Mouse (Mus musculus) bone marrow macrophage, adult 2 months (primary cell): ENCODE measurements around the gene Ppp6r1.

Source experiments
- CTCF ChIP-seq: IDR thresholded peaks from 2 replicates; pipeline ENCODE4 v1.5.1; 2012; ENCODE audit warnings: low read depth, mild to moderate bottlenecking, low read length, moderate library complexity
- POLR2A ChIP-seq: IDR thresholded peaks from 2 replicates; pipeline ENCODE4 v1.6.1; 2012; ENCODE audit warnings: mild to moderate bottlenecking, low read depth, low read length, borderline replicate concordance

DNA sequence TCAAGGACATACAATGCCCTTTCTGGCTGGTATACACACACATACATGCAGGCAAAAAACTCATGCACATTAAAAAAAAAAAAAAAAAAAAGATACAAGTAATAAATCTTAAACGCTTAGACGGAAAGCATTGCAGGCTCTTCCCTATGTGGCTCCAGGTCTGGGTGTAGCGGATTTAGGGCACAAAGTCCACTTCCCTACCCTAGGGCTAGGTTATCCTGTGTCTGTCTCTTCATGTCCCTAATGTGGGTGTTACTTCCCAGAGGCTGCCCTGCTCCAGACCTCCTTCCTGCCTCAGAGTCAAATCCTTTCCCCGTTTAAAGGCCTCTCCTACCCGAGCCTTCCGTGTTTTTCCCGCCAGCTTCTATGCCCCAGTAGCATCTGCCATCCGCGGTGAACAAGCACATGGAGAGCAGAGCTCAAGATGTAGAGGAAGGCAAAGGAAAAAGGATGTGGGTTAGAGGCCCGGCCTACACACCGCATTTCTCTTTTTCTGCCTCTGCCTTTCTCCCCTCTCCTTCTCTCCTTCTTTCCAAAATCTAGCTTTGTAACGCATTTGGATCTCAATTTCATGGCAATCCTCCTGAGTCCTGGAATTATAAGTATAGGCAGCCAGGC, 15.4 kb upstream of the Ppp6r1 start:
- TF ChIP-seq CTCF (no peak), POLR2A (no peak)
